Mouse (Mus musculus): ENCODE measurements at regions not wholly inside any gene's neighbourhood (a gene's known extent, or its start where the extent isn't known, plus 50 kb on each side); places are given as distances from the start of the nearest gene placed in this dataset.

- TF ChIP-seq CTCF (IDR thresholded peaks at IDR 0.05; ENCODE audit: extremely low read depth, insufficient read length, insufficient replicate concordance, low read depth, low read length) = no peak
- no peak for TF ChIP-seq POLR2A (IDR thresholded peaks at IDR 0.05; ENCODE audit: low read depth, low read length)
These were observed 67.1 kb upstream of the Tbca start for GRCm38 (mm10) chr13:94721625-94722024.

Measured in small intestine, adult 2 months (tissue).